Mouse (Mus musculus): ENCODE data around the gene Scn10a. TPM values are rescaled to one million over a fixed set of nuclear protein-coding genes. Genes with fewer than 3 reads are reported as not detected.

Gene Scn10a
- total and polyA plus RNA-seq, 2 experiments, result not detected

- 71% methylated on average over 8 of the region's 8 CpGs for WGBS
These were observed 114.5 kb downstream of the Scn10a start for GRCm38 (mm10) chr9:119604607-119605006.

GRCm38 (mm10) chr9:119598501-119598900 lies 120.6 kb downstream of the Scn10a start:
- no peak for TF ChIP-seq CTCF (IDR thresholded peaks at IDR 0.05; ENCODE audit: low read depth, low read length)
- no peak overlapping the region for H3K9ac ChIP-seq (ENCODE audit: low read depth, low read length)
- no peak overlapping the region for H3K27ac ChIP-seq (replicated peaks; ENCODE audit: insufficient read depth, low read depth, low read length)
- H3K27me3 ChIP-seq (ENCODE audit: control insufficient read depth, insufficient read depth, low read length), result no peaks in the 10 kb centered on the region; the same call in none of the 2 replicates
- no peak overlapping the region for H3K4me3 ChIP-seq (ENCODE audit: insufficient read depth, low read depth, low read length)
- WGBS, result 78% methylated on average over 10 of the region's 10 CpGs
- H3K79me2 ChIP-seq (ENCODE audit: control insufficient read depth, insufficient read depth, low read length), result no peaks in the 10 kb centered on the region
- H3K36me3 ChIP-seq (ENCODE audit: control insufficient read depth, insufficient read depth, low read length), result no peaks in the 10 kb centered on the region
- DNase-seq (ENCODE audit: extremely low read depth, low read depth, low spot score), result no peak
- H3K4me1 ChIP-seq (ENCODE audit: control insufficient read depth, insufficient read depth, low read length), result no peaks in the 10 kb centered on the region

More at GRCm38 (mm10) chr9:119604607-119605006, 114.5 kb downstream of the Scn10a start:
- H3K36me3 ChIP-seq (ENCODE audit: control insufficient read depth, insufficient read depth, low read length), result no peaks in the 10 kb centered on the region
- no peak overlapping the region for H3K4me3 ChIP-seq (ENCODE audit: insufficient read depth, low read depth, low read length)
- H3K27ac ChIP-seq (replicated peaks; ENCODE audit: insufficient read depth, low read depth, low read length), result no peak overlapping the region
- no peaks in the 10 kb centered on the region for H3K27me3 ChIP-seq (ENCODE audit: control insufficient read depth, insufficient read depth, low read length)
- no peak overlapping the region for H3K9ac ChIP-seq (ENCODE audit: low read depth, low read length)
- no peak for DNase-seq (ENCODE audit: extremely low read depth, low read depth, low spot score)
- H3K4me1 ChIP-seq (ENCODE audit: control insufficient read depth, insufficient read depth, low read length), result no peaks in the 10 kb centered on the region
- no peak for TF ChIP-seq CTCF (IDR thresholded peaks at IDR 0.05; ENCODE audit: low read depth, low read length)
- TF ChIP-seq POLR2A (IDR thresholded peaks at IDR 0.05; ENCODE audit: extremely low read depth, insufficient read depth, low read length), result no peak
- H3K79me2 ChIP-seq (ENCODE audit: control insufficient read depth, insufficient read depth, low read length), result no peaks in the 10 kb centered on the region

- no peak for DNase-seq (ENCODE audit: extremely low read depth, low read depth, low spot score)
- H3K9ac ChIP-seq (ENCODE audit: low read depth, low read length), result no peak overlapping the region
- WGBS, result 85% methylated on average over 8 of the region's 8 CpGs
- no peaks in the 10 kb centered on the region for H3K4me1 ChIP-seq (ENCODE audit: control insufficient read depth, insufficient read depth, low read length)
- no peak overlapping the region for H3K4me3 ChIP-seq (ENCODE audit: insufficient read depth, low read depth, low read length)
- no peaks in the 10 kb centered on the region; the same call in none of the 2 replicates for H3K27me3 ChIP-seq (ENCODE audit: control insufficient read depth, insufficient read depth, low read length)
- no peaks in the 10 kb centered on the region for H3K36me3 ChIP-seq (ENCODE audit: control insufficient read depth, insufficient read depth, low read length)
- H3K27ac ChIP-seq (replicated peaks; ENCODE audit: insufficient read depth, low read depth, low read length), result no peak overlapping the region
- TF ChIP-seq CTCF (IDR thresholded peaks at IDR 0.05; ENCODE audit: low read depth, low read length) (no peak), POLR2A (IDR thresholded peaks at IDR 0.05; ENCODE audit: extremely low read depth, insufficient read depth, low read length) (no peak)
- no peaks in the 10 kb centered on the region for H3K79me2 ChIP-seq (ENCODE audit: control insufficient read depth, insufficient read depth, low read length)
These were observed 121.8 kb downstream of the Scn10a start for GRCm38 (mm10) chr9:119597332-119597731.

GRCm38 (mm10) chr9:119589592-119589991 lies 129.5 kb downstream of the Scn10a start:
- TF ChIP-seq CTCF (IDR thresholded peaks at IDR 0.05; ENCODE audit: low read depth, low read length) (no peak), POLR2A (IDR thresholded peaks at IDR 0.05; ENCODE audit: extremely low read depth, insufficient read depth, low read length) (no peak)
- no peaks in the 10 kb centered on the region for H3K79me2 ChIP-seq (ENCODE audit: control insufficient read depth, insufficient read depth, low read length)
- no peaks in the 10 kb centered on the region for H3K36me3 ChIP-seq (ENCODE audit: control insufficient read depth, insufficient read depth, low read length)
- DNase-seq (ENCODE audit: extremely low read depth, low read depth, low spot score), result no peak
- no peak overlapping the region for H3K27ac ChIP-seq (replicated peaks; ENCODE audit: insufficient read depth, low read depth, low read length)
- WGBS, result 83% methylated on average over 8 of the region's 8 CpGs
- no peaks in the 10 kb centered on the region for H3K4me1 ChIP-seq (ENCODE audit: control insufficient read depth, insufficient read depth, low read length)
- H3K4me3 ChIP-seq (ENCODE audit: insufficient read depth, low read depth, low read length), result no peak overlapping the region
- H3K9ac ChIP-seq (ENCODE audit: low read depth, low read length), result no peak overlapping the region
- no peaks in the 10 kb centered on the region; the same call in 1 of the 2 replicates for H3K27me3 ChIP-seq (ENCODE audit: control insufficient read depth, insufficient read depth, low read length)

GRCm38 (mm10) chr9:119588763-119589449 lies 130.2 kb downstream of the Scn10a start:
- Histone ChIP-seq H3K27ac (replicated peaks; ENCODE audit: insufficient read depth, low read depth, low read length) (no peak overlapping the region), H3K36me3 (ENCODE audit: control insufficient read depth, insufficient read depth, low read length) (no peaks in the 10 kb centered on the region), H3K9ac (ENCODE audit: low read depth, low read length) (no peak overlapping the region), H3K79me2 (ENCODE audit: control insufficient read depth, insufficient read depth, low read length) (no peaks in the 10 kb centered on the region), H3K4me3 (ENCODE audit: insufficient read depth, low read depth, low read length) (no peak overlapping the region), H3K4me1 (ENCODE audit: control insufficient read depth, insufficient read depth, low read length) (no peaks in the 10 kb centered on the region), H3K27me3 (ENCODE audit: control insufficient read depth, insufficient read depth, low read length) (no peaks in the 10 kb centered on the region)
- 34% methylated on average over 26 of the region's 26 CpGs for WGBS
- TF ChIP-seq CTCF (IDR thresholded peaks at IDR 0.05; ENCODE audit: low read depth, low read length) (no peak), POLR2A (IDR thresholded peaks at IDR 0.05; ENCODE audit: extremely low read depth, insufficient read depth, low read length) (no peak)
- no peak for DNase-seq (ENCODE audit: extremely low read depth, low read depth, low spot score)

GRCm38 (mm10) chr9:119580668-119581067 lies 138.5 kb downstream of the Scn10a start:
- Histone ChIP-seq H3K36me3 (ENCODE audit: control insufficient read depth, insufficient read depth, low read length) (no peaks in the 10 kb centered on the region), H3K27ac (replicated peaks; ENCODE audit: insufficient read depth, low read depth, low read length) (no peak overlapping the region), H3K9ac (ENCODE audit: low read depth, low read length) (no peak overlapping the region), H3K4me3 (ENCODE audit: insufficient read depth, low read depth, low read length) (no peak overlapping the region), H3K27me3 (ENCODE audit: control insufficient read depth, insufficient read depth, low read length) (peaks cover 12% of the 10 kb centered on the region), H3K79me2 (ENCODE audit: control insufficient read depth, insufficient read depth, low read length) (no peaks in the 10 kb centered on the region), H3K4me1 (ENCODE audit: control insufficient read depth, insufficient read depth, low read length) (peaks cover 3% of the 10 kb centered on the region)
- TF ChIP-seq CTCF (IDR thresholded peaks at IDR 0.05; ENCODE audit: low read depth, low read length) (peak; percentile 99), POLR2A (IDR thresholded peaks at IDR 0.05; ENCODE audit: extremely low read depth, insufficient read depth, low read length) (no peak)
- 1% methylated on average over 6 of the region's 6 CpGs for WGBS
- peak; percentile 19 for DNase-seq (ENCODE audit: extremely low read depth, low read depth, low spot score)

Data from liver, adult 2 months (tissue).